Mouse (Mus musculus) hindbrain, postnatal 0 days (tissue): ENCODE results near the gene Arid1b. TPM values are rescaled to one million over a fixed set of nuclear protein-coding genes. Genes with fewer than 3 reads are reported as not detected.
"Not testable (repeated sequence)": the region's sequence is repeated elsewhere in the genome, so short reads cannot be mapped to it uniquely, and the experiment has no call there.

ENCODE experiments used
- ATAC-seq: fragments of 200-750 bp; cut with Nextera tagmentation; 2 replicates; pipeline ENCODE4 v1.8.0; 2017; ENCODE audit warnings: mild to moderate bottlenecking, moderate TSS enrichment, moderate library complexity
- DNase-seq: peaks from one replicate; pipeline ENCODE4 v3.0.0-alpha.2; 2015; ENCODE audit warnings: low spot score
- H3K27ac ChIP-seq: fragments of 300-500 bp; sonication (generic); 2 replicates; pipeline ENCODE4 v1.5.1; 2014; ENCODE audit warnings: mild to moderate bottlenecking
- H3K27me3 ChIP-seq: fragments of 300-500 bp; sonication (generic); 2 replicates; pipeline ENCODE4 v1.6.1; 2014; ENCODE audit warnings: low read length, mixed read lengths; ENCODE audit not compliant: insufficient read depth
- H3K36me3 ChIP-seq: fragments of 300-500 bp; sonication (generic); 2 replicates; pipeline ENCODE4 v1.6.1; 2014; ENCODE audit warnings: low read length, mixed read lengths; ENCODE audit not compliant: insufficient read depth
- H3K4me1 ChIP-seq: fragments of 300-500 bp; sonication (generic); 2 replicates; pipeline ENCODE4 v1.6.1; 2014; ENCODE audit warnings: antibody characterized with exemption, low read length, mixed read lengths; ENCODE audit not compliant: insufficient read depth
- H3K4me2 ChIP-seq: fragments of 300-500 bp; sonication (generic); 2 replicates; pipeline ENCODE4 v1.6.1; 2014; ENCODE audit warnings: low read depth, mild to moderate bottlenecking, low read length, moderate library complexity, mixed read lengths
- H3K4me3 ChIP-seq: fragments of 300-500 bp; sonication (generic); 2 replicates; pipeline ENCODE4 v1.5.1; 2014; ENCODE audit warnings: low read length
- H3K9ac ChIP-seq: fragments of 300-500 bp; sonication (generic); replicated peaks from 2 replicates; pipeline ENCODE4 v1.6.1; 2014; ENCODE audit warnings: mild to moderate bottlenecking, low read length, moderate library complexity, mixed read lengths
- H3K9me3 ChIP-seq: fragments of 300-500 bp; sonication (generic); 2 replicates; pipeline ENCODE4 v1.6.1; 2016; ENCODE audit warnings: low read length, mixed read lengths
- CTCF ChIP-seq: IDR thresholded peaks from 2 replicates; pipeline ENCODE4 v1.5.1; 2016; ENCODE audit warnings: antibody characterized with exemption, control low read depth, low read depth
- WGBS: fragments of 180-500 bp; shearing (Covaris S2); extraction: QIAGEN DNeasy Blood & Tissue Kit; methylation state at CpG from one replicate; pipeline ENCODE4 v1.1.7; 2014; 5-methylcytosine and 5-hydroxymethylcytosine counted together
- polyA plus RNA-seq: library from polyadenylated mRNA; unstranded; fragments of >200 nt; fragmentation: Nextera tagmentation; extraction: Ambion mirVana; gene quantifications from 2 replicates; pipeline ENCODE4 v1.2.1, GENCODE M21; 2015
- total RNA-seq: library from RNA; depleted of rRNA; stranded (reverse); fragments of >200 nt; gene quantifications from 2 replicates; pipeline ENCODE4 v1.2.3, GENCODE M21; 2014

Arid1b gene
- total and polyA plus RNA-seq, 2 experiments from 2014 or later: 10.5 to 62.5 TPM

DNA sequence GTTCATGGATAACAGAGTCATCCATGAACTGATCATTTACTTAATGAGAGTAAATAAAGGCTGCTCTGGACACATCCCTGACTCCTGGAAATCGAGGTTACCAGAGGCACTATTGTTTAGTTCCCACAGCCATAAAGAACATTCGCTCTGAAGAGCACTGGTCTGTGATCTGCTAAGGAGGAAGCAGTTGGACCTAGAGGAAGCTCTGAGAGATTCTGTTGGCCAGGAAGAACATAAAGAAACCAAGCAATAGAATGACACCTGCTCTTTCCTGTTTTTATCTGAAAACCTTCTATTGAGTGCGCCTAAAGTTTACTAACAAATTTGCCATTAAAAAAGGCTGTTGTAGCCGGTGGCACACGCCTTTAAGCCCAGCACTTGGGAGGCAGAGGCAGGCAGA is 94.7 kb downstream of the Arid1b start:
- no peak for ATAC-seq
- H3K27ac ChIP-seq: no peak overlapping the region
- H3K9ac ChIP-seq: no peak overlapping the region
- H3K9me3 ChIP-seq: no peaks in the 10 kb centered on the region
- no peak for DNase-seq
- peaks cover 22% of the 10 kb centered on the region for H3K4me1 ChIP-seq
- 75% methylated on average over 5 of the region's 5 CpGs for WGBS
- no peak for TF ChIP-seq CTCF
- no peaks in the 10 kb centered on the region for H3K36me3 ChIP-seq
- H3K27me3 ChIP-seq: no peaks in the 10 kb centered on the region
- no peak overlapping the region for H3K4me3 ChIP-seq
- no peak overlapping the region for H3K4me2 ChIP-seq

DNA sequence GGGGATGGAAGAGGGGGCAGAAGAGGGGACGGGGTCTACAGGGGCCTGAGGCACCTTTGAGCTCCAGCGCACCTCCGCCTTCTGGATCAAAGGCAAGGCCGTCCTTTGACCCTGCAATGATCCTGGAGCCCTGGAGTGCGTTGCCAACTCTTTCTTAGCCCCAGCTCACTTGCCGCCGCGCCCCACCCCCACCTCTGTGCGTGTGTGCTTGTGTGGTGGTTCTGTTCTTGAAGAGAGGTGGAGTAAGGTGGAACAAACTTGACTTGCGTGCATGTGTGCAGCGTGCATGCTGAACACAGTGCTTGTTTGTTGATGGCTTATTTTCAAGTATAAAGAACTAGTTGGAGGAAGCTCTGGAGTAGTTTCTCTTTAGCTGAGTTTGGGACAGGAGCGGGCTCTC is 95.4 kb downstream of the Arid1b start:
- no peaks in the 10 kb centered on the region for H3K36me3 ChIP-seq
- peaks cover 20% of the 10 kb centered on the region for H3K4me1 ChIP-seq
- 21% methylated on average over 12 of the region's 12 CpGs for WGBS
- no peaks in the 10 kb centered on the region for H3K9me3 ChIP-seq
- H3K4me3 ChIP-seq: no peak overlapping the region
- ATAC-seq (no peak), DNase-seq (no peak)
- H3K27me3 ChIP-seq: no peaks in the 10 kb centered on the region
- H3K4me2 ChIP-seq: no peak overlapping the region
- no peak for TF ChIP-seq CTCF
- no peak overlapping the region for H3K9ac ChIP-seq
- no peak overlapping the region for H3K27ac ChIP-seq

- TF ChIP-seq CTCF: no peak
- no peak overlapping the region for H3K4me2 ChIP-seq
- DNase-seq (no peak), ATAC-seq (no peak)
- no peaks in the 10 kb centered on the region for H3K36me3 ChIP-seq
- 85% methylated on average over 16 of the region's 16 CpGs for WGBS
- H3K27ac ChIP-seq: no peak overlapping the region
- no peak overlapping the region for H3K9ac ChIP-seq
- no peaks in the 10 kb centered on the region for H3K27me3 ChIP-seq
- no peak overlapping the region for H3K4me3 ChIP-seq
- no peaks in the 10 kb centered on the region for H3K9me3 ChIP-seq
- 0 out of 2 replicates have a peak, but pooled peaks cover 8% of the 10 kb centered on the region for H3K4me1 ChIP-seq
Observed at GRCm38 (mm10) chr17:5091490-5091889, 97.4 kb downstream of the Arid1b start.

- no peak overlapping the region for H3K27ac ChIP-seq
- H3K27me3 ChIP-seq: no peaks in the 10 kb centered on the region
- H3K36me3 ChIP-seq: no peaks in the 10 kb centered on the region
- DNase-seq (no peak), ATAC-seq (no peak)
- no peak overlapping the region for H3K4me3 ChIP-seq
- H3K4me2 ChIP-seq: no peak overlapping the region
- no peak overlapping the region for H3K9ac ChIP-seq
- H3K4me1 ChIP-seq: 0 out of 2 replicates have a peak, but pooled peaks cover 10% of the 10 kb centered on the region
- H3K9me3 ChIP-seq: no peaks in the 10 kb centered on the region
- TF ChIP-seq CTCF: no peak
- WGBS: 68% methylated on average over 10 of the region's 10 CpGs
Observed at GRCm38 (mm10) chr17:5091934-5092333, 97.8 kb downstream of the Arid1b start.

DNA sequence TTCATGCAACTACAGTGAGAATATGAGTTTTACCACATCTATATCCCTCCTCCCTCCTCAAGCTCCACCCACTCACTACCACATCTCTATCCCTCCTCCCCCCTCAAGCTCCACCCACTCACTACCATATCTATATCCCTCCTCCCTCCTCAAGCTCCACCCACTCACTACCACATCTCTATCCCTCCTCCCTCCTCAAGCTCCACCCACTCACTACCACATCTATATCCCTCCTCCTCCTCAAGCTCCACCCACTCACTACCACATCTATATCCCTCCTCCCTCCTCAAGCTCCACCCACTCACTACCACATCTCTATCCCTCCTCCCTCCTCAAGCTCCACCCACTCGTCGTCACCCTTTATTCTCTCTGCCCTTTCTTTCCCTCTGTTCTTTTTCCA is 99.2 kb downstream of the Arid1b start:
- not testable (repeated sequence) for H3K36me3 ChIP-seq, H3K27me3 ChIP-seq, ATAC-seq, H3K27ac ChIP-seq, H3K4me2 ChIP-seq, H3K9me3 ChIP-seq, DNase-seq, H3K4me3 ChIP-seq, H3K9ac ChIP-seq
- 65% methylated on average over 2 of the region's 2 CpGs for WGBS
- 0 out of 2 replicates have a peak, but pooled peaks cover 12% of the 10 kb centered on the region for H3K4me1 ChIP-seq

DNA sequence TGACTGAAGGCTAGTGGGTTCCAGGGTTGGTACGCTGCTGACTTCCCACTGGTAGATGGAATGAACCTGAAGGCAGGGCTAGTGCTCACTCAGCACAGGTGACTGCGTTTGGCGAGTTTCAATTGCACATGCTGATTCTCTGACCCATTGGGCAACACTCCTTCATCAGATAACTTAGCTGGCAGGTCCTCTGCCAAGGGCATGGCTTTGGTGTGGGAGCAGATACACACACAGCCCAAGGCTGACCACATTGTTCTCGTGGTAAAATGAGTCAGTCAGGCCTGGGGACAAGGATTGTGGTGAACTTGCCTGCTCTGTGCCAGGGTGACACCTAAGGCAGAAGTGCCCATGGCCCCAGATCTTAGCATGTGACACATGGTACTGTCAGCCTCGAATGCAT is 100.5 kb downstream of the Arid1b start:
- Histone ChIP-seq H3K9me3 (no peaks in the 10 kb centered on the region), H3K9ac (no peak overlapping the region), H3K27me3 (no peaks in the 10 kb centered on the region), H3K4me1 (0 out of 2 replicates have a peak, but pooled peaks cover 8% of the 10 kb centered on the region), H3K27ac (no peak overlapping the region), H3K36me3 (no peaks in the 10 kb centered on the region), H3K4me3 (no peak overlapping the region), H3K4me2 (no peak overlapping the region)
- 82% methylated on average over 5 of the region's 5 CpGs for WGBS
- ATAC-seq (no peak), DNase-seq (no peak)
- TF ChIP-seq CTCF: no peak

DNA sequence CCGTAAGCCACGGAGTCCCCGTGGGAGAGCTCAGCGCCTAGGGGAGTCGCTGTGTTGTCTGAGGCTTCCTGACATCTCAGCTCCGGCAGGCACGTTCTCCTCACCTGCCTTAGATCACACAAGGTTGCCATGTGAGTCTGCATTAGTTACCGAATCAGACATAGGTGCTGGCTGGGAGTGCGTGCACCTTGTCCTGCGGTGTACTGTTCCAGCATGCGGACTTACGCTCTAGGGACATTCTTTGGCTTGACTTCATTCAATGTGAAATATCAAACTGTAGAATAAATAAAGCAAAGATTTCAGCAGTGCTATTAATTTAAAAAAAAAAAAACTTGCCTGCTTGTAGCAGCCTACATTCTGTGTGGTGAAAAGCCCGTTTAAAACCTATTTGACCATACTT is 101.6 kb downstream of the Arid1b start:
- Histone ChIP-seq H3K36me3 (no peaks in the 10 kb centered on the region), H3K9ac (no peak overlapping the region), H3K4me3 (no peak overlapping the region), H3K27me3 (no peaks in the 10 kb centered on the region), H3K4me1 (0 out of 2 replicates have a peak, but pooled peaks cover 5% of the 10 kb centered on the region), H3K4me2 (no peak overlapping the region), H3K9me3 (no peaks in the 10 kb centered on the region), H3K27ac (no peak overlapping the region)
- no peak for ATAC-seq
- 78% methylated on average over 13 of the region's 13 CpGs for WGBS
- DNase-seq: no peak
- TF ChIP-seq CTCF: no peak
